Mouse (Mus musculus) left cerebral cortex, adult 18-20 months (tissue): ENCODE measurements around the gene Vmn1r184. TPM values are rescaled to one million over a fixed set of nuclear protein-coding genes. Genes with fewer than 3 reads are reported as not detected.
"Not testable (repeated sequence)": the region's sequence is repeated elsewhere in the genome, so short reads cannot be mapped to it uniquely, and the experiment has no call there.

Experiments
- DNase-seq, 2 experiments: peaks; one replicate each; pipeline ENCODE4 v3.0.0; 2021 to 2022; ENCODE audit warnings: low spot score in 2 of 2, mixed read lengths in 1 of 2
- long read RNA-seq, 2 experiments: library from polyadenylated mRNA; stranded (forward); transcript quantifications; one replicate each; pipeline ENCODE4 v2.0.0; 2021
- total RNA-seq, 2 experiments: library from RNA; stranded (reverse); gene quantifications; 2 replicates each; pipeline ENCODE4 v1.2.3; 2021

Vmn1r184 gene
- not detected for total RNA-seq
- long read RNA-seq, experiment 1 = 0 reads
- long read RNA-seq, experiment 2 = 0 reads

DNA sequence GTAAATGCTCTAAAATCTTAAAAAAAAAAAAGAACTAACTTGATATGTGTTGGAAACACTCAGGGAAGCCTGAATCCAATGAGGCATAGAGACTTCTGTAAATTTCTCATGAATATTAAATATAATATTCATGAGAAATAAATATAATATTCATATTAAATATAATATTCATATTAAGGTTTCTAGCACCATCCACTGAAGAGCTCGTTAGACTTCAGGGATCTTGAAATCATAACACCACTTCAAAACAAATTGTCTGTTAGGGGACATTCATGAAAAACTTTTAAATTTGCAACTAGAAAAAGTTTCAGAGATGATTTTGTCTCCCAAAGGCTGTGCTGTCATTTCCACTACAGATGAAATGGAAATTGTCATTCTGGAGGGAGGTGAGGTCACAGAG, at the start of gene Vmn1r184:
Gene Vmn1r184 (plus strand): TSS at position 301 of the 400 bp plus-strand sequence.
- not testable (repeated sequence) for DNase-seq

DNA sequence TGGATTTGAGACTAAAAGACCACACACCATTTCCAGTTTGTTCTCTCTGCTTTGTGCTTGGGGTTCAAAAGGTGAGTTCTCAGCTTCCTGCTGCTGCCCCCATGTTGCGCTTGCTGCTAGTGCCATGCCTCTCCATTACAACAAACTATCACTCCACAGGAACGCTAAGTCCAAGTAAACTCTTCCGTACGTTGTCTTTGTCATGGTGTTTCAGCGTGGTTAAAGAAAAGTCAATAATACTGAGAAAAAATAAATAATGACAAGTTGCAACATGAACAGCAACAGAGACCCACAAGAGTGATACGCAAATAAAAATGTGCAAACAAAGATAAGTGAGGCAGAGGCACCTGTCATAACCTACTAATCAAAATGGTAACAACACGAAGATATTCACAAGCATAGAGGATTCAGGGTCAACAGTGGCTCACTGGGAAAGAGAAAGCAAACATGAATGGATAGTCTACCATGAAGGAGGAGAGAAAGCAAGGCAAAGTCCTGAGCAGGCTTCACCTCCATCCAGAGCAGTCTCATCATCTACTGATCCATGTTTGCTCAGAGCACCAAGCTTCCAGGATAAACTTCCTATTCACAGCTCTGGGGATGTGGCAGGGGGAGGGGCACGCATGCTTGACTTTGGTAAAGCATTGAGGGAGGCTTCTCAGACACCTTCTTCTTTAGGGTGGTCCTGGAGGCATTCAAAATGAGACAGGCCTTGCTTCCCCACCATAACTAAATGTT, 43.5 kb downstream of the Vmn1r184 start:
- not testable (repeated sequence) for DNase-seq

DNA sequence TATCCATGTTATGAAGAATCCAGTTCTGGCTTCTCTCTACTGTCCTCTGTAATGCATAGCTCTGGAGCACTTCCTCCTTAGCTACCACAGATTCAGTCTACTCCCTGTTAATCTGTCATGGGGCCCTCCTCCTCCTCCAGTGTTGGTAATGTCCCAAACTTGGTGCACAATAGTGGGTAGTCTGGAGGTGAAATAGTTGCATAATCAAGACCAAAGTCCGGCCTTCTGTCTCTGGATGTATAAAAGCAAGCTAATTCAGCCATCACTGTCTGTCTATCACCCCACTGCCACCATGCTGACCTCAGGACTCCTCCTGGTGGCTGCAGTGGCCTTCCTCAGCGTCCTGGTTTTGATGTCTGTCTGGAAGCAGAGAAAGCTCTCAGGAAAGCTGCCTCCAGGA, 46.8 kb downstream of the Vmn1r184 start, which contains the start of gene Cyp2a4:
Gene Cyp2a4 (plus strand): TSS at position 244 of the 400 bp plus-strand sequence.
- DNase-seq = not testable (repeated sequence)

DNA sequence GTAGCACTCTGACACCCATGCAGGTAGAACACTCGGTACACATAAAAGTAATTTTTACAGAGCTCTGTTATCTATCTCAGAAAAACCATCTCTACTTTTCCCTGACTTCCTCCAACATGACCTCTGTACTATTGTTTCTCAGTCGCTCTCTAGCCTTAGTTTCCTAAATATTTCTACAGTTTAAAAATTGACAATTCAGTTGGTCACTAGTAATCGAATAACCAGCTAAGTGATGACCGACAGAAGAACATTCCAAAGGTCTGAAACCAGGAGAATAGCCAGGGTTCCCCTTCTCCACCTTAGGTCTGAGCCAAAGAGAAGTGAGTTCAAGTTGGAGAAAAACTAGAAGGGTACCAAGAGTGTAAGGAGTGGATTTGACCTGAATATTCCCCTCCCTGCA, 51.7 kb downstream of the Vmn1r184 start:
- DNase-seq = not testable (repeated sequence)

DNA sequence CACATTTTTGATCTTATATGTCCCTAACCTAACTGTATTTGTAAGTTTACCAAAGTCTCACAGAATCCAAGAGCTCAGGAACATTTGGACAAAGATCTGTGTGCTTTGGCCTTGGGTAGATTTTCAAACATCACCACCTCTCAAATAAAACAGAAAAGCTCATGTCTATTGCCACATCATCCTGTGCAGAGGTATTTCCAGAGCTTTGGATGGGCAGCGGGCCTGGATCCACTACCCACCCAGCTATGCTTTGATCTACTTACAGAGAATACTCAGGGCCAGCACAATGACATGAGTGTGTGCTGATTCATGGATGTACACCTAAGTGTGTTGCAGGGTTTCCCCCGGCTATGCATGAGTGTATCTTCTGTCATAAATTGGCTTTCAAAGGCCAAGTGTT, 55.1 kb downstream of the Vmn1r184 start:
- not testable (repeated sequence) for DNase-seq

DNA sequence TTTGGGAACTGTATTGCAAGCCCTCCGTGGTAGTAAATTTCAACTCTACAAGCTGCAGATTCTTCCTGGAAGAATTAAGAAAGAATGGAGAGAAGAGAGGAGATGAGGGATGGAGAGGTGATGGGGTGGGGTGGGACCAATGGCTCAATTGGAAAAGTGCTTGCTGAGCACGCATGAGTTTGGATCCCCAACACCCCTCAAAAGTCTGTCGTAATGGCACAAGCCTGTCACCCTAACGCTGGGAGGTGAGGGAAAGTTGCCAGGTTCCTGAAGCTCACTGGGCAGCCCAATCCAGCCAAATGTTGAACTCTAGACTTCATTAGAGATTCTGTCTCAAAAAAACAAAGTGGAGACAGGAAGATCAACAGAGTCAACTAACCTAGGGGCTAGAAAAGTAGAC, 55.7 kb downstream of the Vmn1r184 start:
- not testable (repeated sequence) for DNase-seq

Other genes starting within 250 kb of the Vmn1r184 start
- not detected for gene Cyp2b13, start 198.8 kb upstream of the Vmn1r184 start, total RNA-seq
- not detected for gene Cyp2b9, start 86.9 kb upstream of the Vmn1r184 start, total RNA-seq
- gene Cyp2a4, start 46.8 kb downstream of the Vmn1r184 start, total RNA-seq = not detected
- gene Nlrp9c, start 143.4 kb downstream of the Vmn1r184 start, total RNA-seq = not detected
- not detected for gene Nlrp4a, start 174.8 kb downstream of the Vmn1r184 start, total RNA-seq